Mouse (Mus musculus): ENCODE data around the gene Ust.

DNA sequence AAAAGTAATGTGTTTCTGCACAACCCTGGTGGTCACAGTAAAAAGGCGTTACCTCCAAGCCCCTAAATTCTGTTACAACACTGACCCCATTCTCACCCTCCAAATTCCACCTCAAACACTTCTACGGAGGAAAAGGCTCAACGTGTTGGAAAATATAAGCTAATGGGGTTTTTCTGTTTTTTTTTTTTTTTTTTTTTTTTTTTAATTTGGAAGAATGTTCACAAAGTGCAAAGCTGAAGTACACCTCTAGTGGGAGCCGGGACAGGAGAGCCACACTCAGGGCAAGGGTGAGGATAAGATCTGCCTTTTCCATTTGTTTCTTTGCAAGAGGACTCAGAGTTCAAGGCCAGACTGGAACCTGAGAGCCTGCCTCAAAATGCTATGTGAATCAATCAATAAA is 34.1 kb downstream of the Ust start:
- TF ChIP-seq POLR2A (IDR thresholded peaks at IDR 0.05; ENCODE audit: low read depth, low read length) (no peak), CTCF (IDR thresholded peaks at IDR 0.05; ENCODE audit: borderline replicate concordance, insufficient read depth, low read length) (no peak)
